Mouse (Mus musculus): Measurements from ENCODE around the gene Rad9b.

- TF ChIP-seq CTCF (IDR thresholded peaks at IDR 0.05; ENCODE audit: insufficient read depth, low read depth, low read length) (no peak), POLR2A (IDR thresholded peaks at IDR 0.05; ENCODE audit: insufficient read depth, low read depth, low read length) (no peak)
These were observed 74.1 kb downstream of the Rad9b start for GRCm38 (mm10) chr5:122279799-122280421.
